Mouse (Mus musculus) kidney, adult 2 months (tissue): Measurements from ENCODE around the gene Actr10.

Source experiments
- CTCF ChIP-seq: fragments of 200-500 bp; conservative IDR thresholded peaks from 2 replicates; pipeline ENCODE4 v1.5.1; 2011; ENCODE audit warnings: low read depth, mild to moderate bottlenecking, control low read depth, low read length, moderate library complexity, mixed read lengths; ENCODE audit not compliant: insufficient read depth, insufficient read length
- POLR2A ChIP-seq: fragments of 200-500 bp; IDR thresholded peaks from one replicate; pipeline ENCODE4 v1.6.1; 2011; ENCODE audit warnings: low read depth, low read length, control low read depth

GRCm38 (mm10) chr12:71006901-71007300 lies 69.2 kb downstream of the Actr10 start:
- TF ChIP-seq POLR2A (no peak), CTCF (no peak)
